Mouse (Mus musculus) lung, postnatal 0 days (tissue): ENCODE measurements around the gene Zfp629.

Source experiments
- CTCF ChIP-seq: IDR thresholded peaks from 2 replicates; pipeline ENCODE4 v1.5.1; 2016; ENCODE audit warnings: antibody characterized with exemption, mild to moderate bottlenecking
- EP300 ChIP-seq: IDR thresholded peaks from 2 replicates; pipeline ENCODE4 v1.6.1; 2016; ENCODE audit warnings: antibody characterized with exemption, mild to moderate bottlenecking, control low read depth

GRCm38 (mm10) chr7:127601735-127602134 lies 13.9 kb downstream of the Zfp629 start:
- TF ChIP-seq EP300 (no peak), CTCF (no peak)
